Mouse (Mus musculus) spleen, postnatal 10 days (tissue): ENCODE data around the gene Fto.

ENCODE experiments used
- DNase-seq, 2 experiments: peaks; one replicate each; pipeline ENCODE4 v3.0.0; 2021 to 2022; ENCODE audit warnings: low spot score in 2 of 2

Gene Fto

GRCm38 (mm10) chr8:91448667-91449329 lies 135.5 kb downstream of the Fto start:
- no peak for DNase-seq

- DNase-seq = no peak
Measured at GRCm38 (mm10) chr8:91454926-91455325, 141.6 kb downstream of the Fto start.

DNA sequence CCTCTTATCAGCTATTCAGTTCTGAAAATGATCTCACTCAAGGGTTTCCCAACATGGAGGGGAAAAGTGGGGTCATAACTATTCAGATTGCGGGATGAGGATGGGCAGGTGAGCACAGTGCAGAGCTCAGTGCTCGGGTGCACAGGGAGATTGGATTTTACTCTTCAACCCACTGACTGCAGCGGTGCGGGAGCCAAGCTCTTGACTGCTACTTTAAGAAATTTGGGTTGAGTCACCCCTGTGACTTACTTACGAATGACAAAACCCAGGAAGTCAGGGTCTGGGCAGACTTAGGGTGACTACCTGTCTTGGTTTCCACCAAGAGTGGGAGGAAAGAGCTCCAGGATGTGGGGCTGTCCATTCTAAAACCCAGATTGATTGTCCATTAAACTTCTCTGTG lies 142.3 kb downstream of the Fto start:
- DNase-seq = no peak

DNA sequence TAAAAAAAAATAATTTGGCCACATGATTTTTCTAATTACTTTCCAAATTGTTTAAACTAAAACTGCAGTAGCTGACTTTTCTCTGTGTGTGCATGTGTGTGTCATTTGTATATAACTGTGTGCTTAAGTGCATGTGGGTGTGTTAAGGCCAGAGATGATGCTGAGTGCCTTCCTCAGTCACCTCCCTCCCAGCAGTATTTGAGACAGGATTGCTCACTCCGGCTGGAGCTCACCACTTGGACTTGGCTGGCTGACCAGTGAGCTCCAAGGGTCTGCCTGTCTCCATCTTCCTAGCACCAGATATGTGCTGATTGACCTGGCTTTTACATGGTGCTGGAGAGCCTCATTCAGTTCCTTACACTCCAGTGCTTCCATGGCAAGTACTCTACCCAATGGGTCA lies 144.7 kb downstream of the Fto start:
- no peak for DNase-seq

GRCm38 (mm10) chr8:91460965-91461364 lies 147.6 kb downstream of the Fto start:
- DNase-seq = peak in 1 of 2 experiments; percentile 30

GRCm38 (mm10) chr8:91463757-91464156 lies 150.4 kb downstream of the Fto start:
- DNase-seq = no peak

GRCm38 (mm10) chr8:91467463-91467862 lies 154.1 kb downstream of the Fto start:
- DNase-seq = no peak

GRCm38 (mm10) chr8:91467881-91468534 lies 154.7 kb downstream of the Fto start:
- no peak for DNase-seq

DNA sequence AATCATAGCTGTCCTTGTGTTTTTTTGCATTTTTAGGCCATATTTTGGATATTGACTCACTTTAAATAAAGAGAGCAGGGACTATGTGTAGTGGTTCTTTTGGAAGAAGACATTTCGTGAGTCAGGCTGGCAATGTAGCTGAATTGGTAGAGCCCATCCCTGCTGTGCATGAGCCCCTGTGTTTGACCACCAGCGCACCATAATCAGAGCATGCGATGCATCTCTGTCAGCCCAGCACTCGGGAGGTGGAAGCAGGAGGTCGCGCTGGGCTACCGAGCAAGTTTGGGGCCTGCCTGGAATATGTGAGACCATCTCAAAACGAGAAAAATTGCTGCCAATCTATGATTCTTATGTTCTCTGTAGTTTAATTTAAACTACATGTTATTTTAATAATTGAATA lies 156.1 kb downstream of the Fto start:
- no peak for DNase-seq

DNA sequence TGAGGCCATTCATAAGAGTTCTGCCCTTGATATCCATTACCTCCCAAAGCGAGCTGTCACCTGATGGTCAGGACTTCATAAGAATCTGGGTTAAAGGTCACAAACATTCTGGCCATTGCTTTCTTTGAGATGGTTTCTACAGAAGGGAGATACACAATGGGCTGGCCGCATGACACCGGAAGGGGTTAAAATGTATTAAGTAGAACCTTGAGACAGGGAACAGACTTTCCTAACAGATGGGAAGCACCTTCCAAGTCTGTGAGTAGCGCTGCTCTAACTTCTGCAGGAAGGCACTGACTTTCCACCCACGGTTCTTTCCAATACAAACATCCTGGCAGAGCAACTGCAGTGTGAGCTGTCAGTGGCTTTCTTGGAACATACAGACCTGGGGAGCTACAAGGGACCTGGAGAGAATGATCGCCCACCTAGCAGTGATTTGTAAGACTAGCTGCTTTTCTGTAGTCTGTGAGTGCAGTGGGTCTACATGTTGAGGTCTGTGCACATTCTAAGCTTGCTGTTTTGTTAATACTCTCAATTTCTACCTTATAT lies 161.5 kb downstream of the Fto start:
- no peak for DNase-seq

GRCm38 (mm10) chr8:91476988-91477387 lies 163.7 kb downstream of the Fto start:
- DNase-seq = no peak

- no peak for DNase-seq
Measured at GRCm38 (mm10) chr8:91477471-91477870, 164.1 kb downstream of the Fto start.

DNA sequence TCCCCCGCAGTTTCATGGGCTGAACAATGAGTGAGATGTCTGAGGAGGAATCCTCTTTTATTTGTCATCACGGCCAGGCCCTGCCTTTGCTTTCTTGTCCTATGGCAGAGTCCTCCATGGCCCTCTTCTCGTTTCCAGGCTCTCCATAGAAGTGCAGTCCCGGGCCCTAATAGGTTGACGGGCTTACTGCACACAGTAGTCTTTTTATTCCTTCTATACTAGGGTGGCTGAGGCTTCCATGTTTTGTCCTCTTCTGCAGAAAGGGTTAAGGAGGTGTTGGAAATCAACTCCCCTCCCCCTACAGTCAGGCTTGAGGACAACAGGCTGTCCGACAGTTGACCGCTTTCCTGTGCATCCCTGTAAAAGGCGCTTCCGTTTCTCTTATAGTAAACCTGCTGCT lies 169.2 kb downstream of the Fto start:
- DNase-seq = no peak

DNA sequence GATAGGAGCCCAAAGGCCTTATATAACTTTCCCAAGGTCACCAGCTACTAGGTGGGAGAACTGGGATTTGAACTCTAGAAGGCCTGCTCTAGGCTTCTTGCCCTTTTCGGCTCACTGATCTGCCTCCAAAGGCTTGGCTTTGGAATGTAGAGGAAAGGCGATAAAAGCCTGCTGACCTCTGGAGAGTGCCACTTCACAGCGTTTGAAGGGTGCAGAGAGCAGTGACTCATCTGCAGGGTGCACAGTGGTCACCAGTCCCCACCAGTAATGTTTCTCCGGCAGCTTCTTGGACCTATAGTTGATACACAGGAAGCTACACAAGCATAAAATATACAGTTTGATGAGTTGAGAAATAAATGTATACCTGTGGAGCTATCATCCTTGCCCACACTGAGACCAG lies 173.1 kb downstream of the Fto start:
- DNase-seq = no peak

- DNase-seq = no peak
Measured at GRCm38 (mm10) chr8:91487456-91487855, 174.1 kb downstream of the Fto start.

- peak in 1 of 2 experiments; percentile 40 for DNase-seq
Measured at GRCm38 (mm10) chr8:91488086-91488783, 174.9 kb downstream of the Fto start.

- no peak for DNase-seq
Measured at GRCm38 (mm10) chr8:91488784-91489450, 175.6 kb downstream of the Fto start.

GRCm38 (mm10) chr8:91490065-91490464 lies 176.7 kb downstream of the Fto start:
- no peak for DNase-seq

DNA sequence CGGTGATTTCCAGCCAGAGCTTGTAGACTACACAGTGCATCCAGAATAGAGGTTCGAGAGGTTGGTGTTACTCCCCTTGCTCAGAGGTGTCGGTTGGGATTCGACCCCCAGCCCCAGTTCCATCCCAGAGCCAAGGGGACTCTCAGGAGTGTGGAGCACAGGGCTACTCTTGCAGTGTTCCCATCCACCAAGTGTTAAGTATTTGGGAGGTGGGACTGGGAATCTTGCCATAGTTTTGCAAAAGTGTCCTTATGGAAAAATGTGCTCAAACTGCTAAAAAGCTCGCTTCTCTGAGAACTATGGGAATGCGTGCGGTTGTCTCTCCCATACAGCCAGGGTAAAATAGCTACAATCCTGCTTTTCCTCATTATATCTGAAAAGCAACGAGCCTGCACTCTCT lies 180.0 kb downstream of the Fto start:
- no peak for DNase-seq

GRCm38 (mm10) chr8:91494501-91495259 lies 181.4 kb downstream of the Fto start:
- no peak for DNase-seq

GRCm38 (mm10) chr8:91495260-91495601 lies 181.9 kb downstream of the Fto start:
- DNase-seq = no peak

DNA sequence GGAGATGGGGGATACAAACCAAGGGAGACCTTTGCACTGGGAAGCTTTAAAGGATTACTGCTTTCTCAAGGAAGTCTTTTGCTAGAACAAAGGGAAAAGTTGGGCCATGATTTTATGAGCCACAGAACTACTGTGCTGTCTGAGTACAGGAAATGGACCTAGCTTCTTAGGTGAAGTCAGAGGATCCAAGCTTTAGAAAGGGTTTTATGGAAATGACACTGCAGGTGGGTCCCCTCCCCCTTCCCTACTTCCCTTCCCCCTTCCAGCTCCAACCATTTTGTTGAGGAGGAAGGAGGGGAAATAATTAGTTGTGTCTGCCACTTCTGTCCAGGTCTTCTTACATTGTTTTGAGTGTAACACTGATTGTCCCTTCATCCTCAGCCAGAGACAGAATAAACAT lies 182.7 kb downstream of the Fto start:
- DNase-seq = no peak
